Mouse (Mus musculus): Measurements from ENCODE around the gene Btg2. TPM values are rescaled to one million over a fixed set of nuclear protein-coding genes. Genes with fewer than 3 reads are reported as not detected.
A peak's percentile ranks its signal among the peaks of the same experiment; 100 is the strongest.

Gene Btg2
- polyA plus RNA-seq, 1 experiment, result 10.2 TPM

- no peak overlapping the region for H3K4me3 ChIP-seq (ENCODE audit: insufficient read depth, poor library complexity, severe bottlenecking)
- no peaks in the 10 kb centered on the region for H3K79me2 ChIP-seq (ENCODE audit: control insufficient read depth, insufficient read depth)
- peaks cover 8% of the 10 kb centered on the region for H3K27me3 ChIP-seq (ENCODE audit: control insufficient read depth, insufficient read depth, insufficient read length)
- H3ac ChIP-seq (ENCODE audit: control insufficient read depth, insufficient read length, low read depth), result no peak overlapping the region
- TF ChIP-seq CEBPB (IDR thresholded peaks at IDR 0.05; ENCODE audit: low read depth) (no peak), FOSL1 (IDR thresholded peaks at IDR 0.05; ENCODE audit: insufficient read depth, low read length, poor library complexity, severe bottlenecking) (no peak), MYOD1 (IDR thresholded peaks at IDR 0.05; ENCODE audit: control insufficient read depth, insufficient read length, low read depth) (no peak), MAX (IDR thresholded peaks at IDR 0.05) (no peak), USF1 (IDR thresholded peaks at IDR 0.05; ENCODE audit: low read depth) (no peak), CTCF (IDR thresholded peaks at IDR 0.05; ENCODE audit: control insufficient read depth, insufficient read depth, insufficient read length) (no peak), MYOG (IDR thresholded peaks at IDR 0.05; ENCODE audit: control insufficient read depth, extremely low read depth, insufficient read length) (no peak)
- H3K79me3 ChIP-seq (ENCODE audit: low read depth), result no peaks in the 10 kb centered on the region
- H3K36me3 ChIP-seq (ENCODE audit: control insufficient read depth, insufficient read depth), result no peaks in the 10 kb centered on the region
These were observed 35.1 kb upstream of the Btg2 start for GRCm38 (mm10) chr1:134114018-134114417.

GRCm38 (mm10) chr1:134113560-134113959 is 34.6 kb upstream of the Btg2 start:
- no peak overlapping the region for H3K4me3 ChIP-seq (ENCODE audit: insufficient read depth, poor library complexity, severe bottlenecking)
- H3ac ChIP-seq (ENCODE audit: control insufficient read depth, insufficient read length, low read depth), result no peak overlapping the region
- no peaks in the 10 kb centered on the region for H3K79me3 ChIP-seq (ENCODE audit: low read depth)
- H3K36me3 ChIP-seq (ENCODE audit: control insufficient read depth, insufficient read depth), result no peaks in the 10 kb centered on the region
- TF ChIP-seq MYOD1 (IDR thresholded peaks at IDR 0.05; ENCODE audit: control insufficient read depth, insufficient read length, low read depth), result no peak
- no peak for TF ChIP-seq CEBPB (IDR thresholded peaks at IDR 0.05; ENCODE audit: low read depth)
- no peak for TF ChIP-seq MAX (IDR thresholded peaks at IDR 0.05)
- no peak for TF ChIP-seq USF1 (IDR thresholded peaks at IDR 0.05; ENCODE audit: low read depth)
- no peak for TF ChIP-seq FOSL1 (IDR thresholded peaks at IDR 0.05; ENCODE audit: insufficient read depth, low read length, poor library complexity, severe bottlenecking)
- no peak for TF ChIP-seq MYOG (IDR thresholded peaks at IDR 0.05; ENCODE audit: control insufficient read depth, extremely low read depth, insufficient read length)
- no peak for TF ChIP-seq CTCF (IDR thresholded peaks at IDR 0.05; ENCODE audit: control insufficient read depth, insufficient read depth, insufficient read length)
- peaks cover 8% of the 10 kb centered on the region for H3K27me3 ChIP-seq (ENCODE audit: control insufficient read depth, insufficient read depth, insufficient read length)
- H3K79me2 ChIP-seq (ENCODE audit: control insufficient read depth, insufficient read depth), result no peaks in the 10 kb centered on the region

- no peak for TF ChIP-seq MYOD1 (IDR thresholded peaks at IDR 0.05; ENCODE audit: control insufficient read depth, insufficient read length, low read depth)
- no peak for TF ChIP-seq MAX (IDR thresholded peaks at IDR 0.05)
- Histone ChIP-seq H3K79me2 (ENCODE audit: control insufficient read depth, insufficient read depth) (no peaks in the 10 kb centered on the region), H3K4me3 (ENCODE audit: insufficient read depth, poor library complexity, severe bottlenecking) (no peak within 1 kb of the TSS), H3K27me3 (ENCODE audit: control insufficient read depth, insufficient read depth, insufficient read length) (peaks cover 14% of the 10 kb centered on the region), H3ac (ENCODE audit: control insufficient read depth, insufficient read length, low read depth) (no peak within 1 kb of the TSS), H3K36me3 (ENCODE audit: control insufficient read depth, insufficient read depth) (no peaks in the 10 kb centered on the region), H3K79me3 (ENCODE audit: low read depth) (no peaks in the 10 kb centered on the region)
These were observed 32.1 kb upstream of the Btg2 start, which contains the start of gene Chit1 for GRCm38 (mm10) chr1:134110979-134111378. Gene Chit1, plus strand, starts transcription at chr1:134111242.

- Histone ChIP-seq H3K4me3 (ENCODE audit: insufficient read depth, poor library complexity, severe bottlenecking) (no peak overlapping the region), H3ac (ENCODE audit: control insufficient read depth, insufficient read length, low read depth) (no peak overlapping the region), H3K27me3 (ENCODE audit: control insufficient read depth, insufficient read depth, insufficient read length) (peaks cover 14% of the 10 kb centered on the region), H3K36me3 (ENCODE audit: control insufficient read depth, insufficient read depth) (no peaks in the 10 kb centered on the region), H3K79me3 (ENCODE audit: low read depth) (no peaks in the 10 kb centered on the region), H3K79me2 (ENCODE audit: control insufficient read depth, insufficient read depth) (no peaks in the 10 kb centered on the region)
- TF ChIP-seq MAX (IDR thresholded peaks at IDR 0.05), result no peak
- no peak for TF ChIP-seq USF1 (IDR thresholded peaks at IDR 0.05; ENCODE audit: low read depth)
- TF ChIP-seq CEBPB (IDR thresholded peaks at IDR 0.05; ENCODE audit: low read depth), result no peak
- no peak for TF ChIP-seq FOSL1 (IDR thresholded peaks at IDR 0.05; ENCODE audit: insufficient read depth, low read length, poor library complexity, severe bottlenecking)
- no peak for TF ChIP-seq CTCF (IDR thresholded peaks at IDR 0.05; ENCODE audit: control insufficient read depth, insufficient read depth, insufficient read length)
- no peak for TF ChIP-seq MYOD1 (IDR thresholded peaks at IDR 0.05; ENCODE audit: control insufficient read depth, insufficient read length, low read depth)
- no peak for TF ChIP-seq MYOG (IDR thresholded peaks at IDR 0.05; ENCODE audit: control insufficient read depth, extremely low read depth, insufficient read length)
These were observed 31.5 kb upstream of the Btg2 start for GRCm38 (mm10) chr1:134110449-134110848.

- Histone ChIP-seq H3ac (ENCODE audit: control insufficient read depth, insufficient read length, low read depth) (no peak overlapping the region), H3K4me3 (ENCODE audit: insufficient read depth, poor library complexity, severe bottlenecking) (no peak overlapping the region), H3K79me2 (ENCODE audit: control insufficient read depth, insufficient read depth) (no peaks in the 10 kb centered on the region), H3K27me3 (ENCODE audit: control insufficient read depth, insufficient read depth, insufficient read length) (peaks cover 14% of the 10 kb centered on the region), H3K79me3 (ENCODE audit: low read depth) (no peaks in the 10 kb centered on the region), H3K36me3 (ENCODE audit: control insufficient read depth, insufficient read depth) (no peaks in the 10 kb centered on the region)
- TF ChIP-seq CTCF (IDR thresholded peaks at IDR 0.05; ENCODE audit: control insufficient read depth, insufficient read depth, insufficient read length), result no peak
- TF ChIP-seq MYOG (IDR thresholded peaks at IDR 0.05; ENCODE audit: control insufficient read depth, extremely low read depth, insufficient read length), result no peak
- TF ChIP-seq FOSL1 (IDR thresholded peaks at IDR 0.05; ENCODE audit: insufficient read depth, low read length, poor library complexity, severe bottlenecking), result no peak
- no peak for TF ChIP-seq CEBPB (IDR thresholded peaks at IDR 0.05; ENCODE audit: low read depth)
- peak; percentile 81 for TF ChIP-seq USF1 (IDR thresholded peaks at IDR 0.05; ENCODE audit: low read depth)
- TF ChIP-seq MYOD1 (IDR thresholded peaks at IDR 0.05; ENCODE audit: control insufficient read depth, insufficient read length, low read depth), result no peak
- no peak for TF ChIP-seq MAX (IDR thresholded peaks at IDR 0.05)
These were observed 31.1 kb upstream of the Btg2 start for GRCm38 (mm10) chr1:134110015-134110414.

- H3ac ChIP-seq (ENCODE audit: control insufficient read depth, insufficient read length, low read depth), result no peak overlapping the region
- peaks cover 7% of the 10 kb centered on the region for H3K27me3 ChIP-seq (ENCODE audit: control insufficient read depth, insufficient read depth, insufficient read length)
- no peaks in the 10 kb centered on the region for H3K79me3 ChIP-seq (ENCODE audit: low read depth)
- no peaks in the 10 kb centered on the region for H3K36me3 ChIP-seq (ENCODE audit: control insufficient read depth, insufficient read depth)
- TF ChIP-seq CTCF (IDR thresholded peaks at IDR 0.05; ENCODE audit: control insufficient read depth, insufficient read depth, insufficient read length) (no peak), MAX (IDR thresholded peaks at IDR 0.05) (no peak), MYOG (IDR thresholded peaks at IDR 0.05; ENCODE audit: control insufficient read depth, extremely low read depth, insufficient read length) (no peak), FOSL1 (IDR thresholded peaks at IDR 0.05; ENCODE audit: insufficient read depth, low read length, poor library complexity, severe bottlenecking) (no peak), USF1 (IDR thresholded peaks at IDR 0.05; ENCODE audit: low read depth) (no peak), CEBPB (IDR thresholded peaks at IDR 0.05; ENCODE audit: low read depth) (no peak), MYOD1 (IDR thresholded peaks at IDR 0.05; ENCODE audit: control insufficient read depth, insufficient read length, low read depth) (no peak)
- H3K79me2 ChIP-seq (ENCODE audit: control insufficient read depth, insufficient read depth), result no peaks in the 10 kb centered on the region
- H3K4me3 ChIP-seq (ENCODE audit: insufficient read depth, poor library complexity, severe bottlenecking), result no peak overlapping the region
These were observed 28.9 kb upstream of the Btg2 start for GRCm38 (mm10) chr1:134107777-134108176.
